Mouse (Mus musculus) lung, postnatal 14 days (tissue): Measurements from ENCODE around the gene Eif5b.
"Not testable (repeated sequence)": the region's sequence is repeated elsewhere in the genome, so short reads cannot be mapped to it uniquely, and the experiment has no call there.

Experiments used
- DNase-seq: peaks from one replicate; pipeline ENCODE4 v3.0.0; 2021

Eif5b gene

GRCm38 (mm10) chr1:38011647-38012046 is 13.8 kb downstream of the Eif5b start:
- no peak for DNase-seq

- no peak for DNase-seq
Measured at GRCm38 (mm10) chr1:38012104-38012503, 14.3 kb downstream of the Eif5b start.

- no peak for DNase-seq
Measured at GRCm38 (mm10) chr1:38012509-38012908, 14.7 kb downstream of the Eif5b start.

- DNase-seq, result no peak
Measured at GRCm38 (mm10) chr1:38014551-38015203, 16.9 kb downstream of the Eif5b start.

GRCm38 (mm10) chr1:38027301-38027700 is 29.5 kb downstream of the Eif5b start:
- no peak for DNase-seq

- no peak for DNase-seq
Measured at GRCm38 (mm10) chr1:38031391-38031790, 33.6 kb downstream of the Eif5b start.

GRCm38 (mm10) chr1:38035521-38035920 is 37.7 kb downstream of the Eif5b start:
- DNase-seq, result no peak

- DNase-seq, result no peak
Measured at GRCm38 (mm10) chr1:38037375-38037774, 39.6 kb downstream of the Eif5b start.

GRCm38 (mm10) chr1:38038898-38039297 is 41.1 kb downstream of the Eif5b start:
- DNase-seq, result no peak

- DNase-seq, result no peak
Measured at GRCm38 (mm10) chr1:38048121-38048520, 50.3 kb downstream of the Eif5b start.

- no peak for DNase-seq
Measured at GRCm38 (mm10) chr1:38049562-38049961, 51.8 kb downstream of the Eif5b start.

GRCm38 (mm10) chr1:38055176-38055575 is 57.4 kb downstream of the Eif5b start:
- DNase-seq, result no peak

GRCm38 (mm10) chr1:38058417-38058816 is 60.6 kb downstream of the Eif5b start:
- DNase-seq, result no peak

- not testable (repeated sequence) for DNase-seq
Measured at GRCm38 (mm10) chr1:38062156-38062555, 64.3 kb downstream of the Eif5b start.

- DNase-seq, result no peak
Measured at GRCm38 (mm10) chr1:38067276-38067675, 69.5 kb downstream of the Eif5b start.

- no peak for DNase-seq
Measured at GRCm38 (mm10) chr1:38071326-38071725, 73.5 kb downstream of the Eif5b start.

GRCm38 (mm10) chr1:38081316-38081715 is 83.5 kb downstream of the Eif5b start:
- no peak for DNase-seq

GRCm38 (mm10) chr1:38103214-38103613 is 105.4 kb downstream of the Eif5b start:
- no peak for DNase-seq

GRCm38 (mm10) chr1:38103813-38104212 is 106.0 kb downstream of the Eif5b start:
- DNase-seq, result no peak
